Mouse (Mus musculus) C2C12 (cell line): Measurements from ENCODE around the gene Primpol. TPM values are rescaled to one million over a fixed set of nuclear protein-coding genes. Genes with fewer than 3 reads are reported as not detected.

Experiments
- H3K27me3 ChIP-seq: one replicate; pipeline ENCODE4 v1.6.1; 2011; ENCODE audit not compliant: control insufficient read depth, insufficient read depth, insufficient read length
- H3K36me3 ChIP-seq: one replicate; pipeline ENCODE4 v1.6.1; 2011; ENCODE audit not compliant: control insufficient read depth, insufficient read depth
- H3K4me3 ChIP-seq: one replicate; pipeline ENCODE4 v1.5.1; 2011; ENCODE audit warnings: mild to moderate bottlenecking, control low read depth; ENCODE audit not compliant: poor library complexity, insufficient read depth, severe bottlenecking
- H3K79me2 ChIP-seq: one replicate; pipeline ENCODE4 v1.6.1; 2011; ENCODE audit not compliant: control insufficient read depth, insufficient read depth
- H3K79me3 ChIP-seq: one replicate; pipeline ENCODE4 v1.6.1; 2011; ENCODE audit warnings: low read depth, control low read depth
- H3ac ChIP-seq: one replicate; pipeline ENCODE3; 2011; ENCODE audit warnings: low read depth; ENCODE audit not compliant: control insufficient read depth, insufficient read length
- CEBPB ChIP-seq: IDR thresholded peaks from one replicate; pipeline ENCODE4 v1.6.1; 2011; ENCODE audit warnings: low read depth, mild to moderate bottlenecking, control low read depth, moderate library complexity
- CTCF ChIP-seq: IDR thresholded peaks from one replicate; pipeline ENCODE4 v1.5.1; 2011; ENCODE audit not compliant: control insufficient read depth, insufficient read depth, insufficient read length
- FOSL1 ChIP-seq: IDR thresholded peaks from one replicate; pipeline ENCODE4 v1.8.0; 2011; ENCODE audit warnings: mild to moderate bottlenecking, low read length; ENCODE audit not compliant: poor library complexity, insufficient read depth, severe bottlenecking
- MAX ChIP-seq: IDR thresholded peaks from one replicate; pipeline ENCODE4 v1.6.1; 2011; ENCODE audit warnings: mild to moderate bottlenecking, control low read depth
- MYOD1 ChIP-seq: IDR thresholded peaks from one replicate; pipeline ENCODE4 v1.6.1; 2011; ENCODE audit warnings: low read depth; ENCODE audit not compliant: control insufficient read depth, insufficient read length
- MYOG ChIP-seq: IDR thresholded peaks from one replicate; pipeline ENCODE4 v1.6.1; 2011; ENCODE audit not compliant: control insufficient read depth, insufficient read length; ENCODE audit errors: extremely low read depth
- USF1 ChIP-seq: IDR thresholded peaks from one replicate; pipeline ENCODE4 v1.6.1; 2011; ENCODE audit warnings: low read depth, mild to moderate bottlenecking, control low read depth, moderate library complexity
- long read RNA-seq, 2 experiments: library from polyadenylated mRNA; unstranded; transcript quantifications; one replicate each; pipeline ENCODE4 v2.0.0; 2019 to 2020
- polyA plus RNA-seq: library from polyadenylated mRNA; unstranded; fragments of >200 nt; fragmentation: generic; extraction: Trizol; gene quantifications from one replicate; pipeline ENCODE4 v1.2.1, GENCODE M21; 2012; ENCODE audit warnings: missing spikeins

Primpol gene
- polyA plus RNA-seq = 0.90 TPM
- long read RNA-seq, experiment 1, partial matches to known transcripts = 0 of 1 reads
- long read RNA-seq, experiment 1, other reads (novel, unspliced or antisense) = 0 of 1 reads
- long read RNA-seq, experiment 2, partial matches to known transcripts = 1 of 8 reads
- long read RNA-seq, experiment 2, other reads (novel, unspliced or antisense) = 2 of 8 reads

DNA sequence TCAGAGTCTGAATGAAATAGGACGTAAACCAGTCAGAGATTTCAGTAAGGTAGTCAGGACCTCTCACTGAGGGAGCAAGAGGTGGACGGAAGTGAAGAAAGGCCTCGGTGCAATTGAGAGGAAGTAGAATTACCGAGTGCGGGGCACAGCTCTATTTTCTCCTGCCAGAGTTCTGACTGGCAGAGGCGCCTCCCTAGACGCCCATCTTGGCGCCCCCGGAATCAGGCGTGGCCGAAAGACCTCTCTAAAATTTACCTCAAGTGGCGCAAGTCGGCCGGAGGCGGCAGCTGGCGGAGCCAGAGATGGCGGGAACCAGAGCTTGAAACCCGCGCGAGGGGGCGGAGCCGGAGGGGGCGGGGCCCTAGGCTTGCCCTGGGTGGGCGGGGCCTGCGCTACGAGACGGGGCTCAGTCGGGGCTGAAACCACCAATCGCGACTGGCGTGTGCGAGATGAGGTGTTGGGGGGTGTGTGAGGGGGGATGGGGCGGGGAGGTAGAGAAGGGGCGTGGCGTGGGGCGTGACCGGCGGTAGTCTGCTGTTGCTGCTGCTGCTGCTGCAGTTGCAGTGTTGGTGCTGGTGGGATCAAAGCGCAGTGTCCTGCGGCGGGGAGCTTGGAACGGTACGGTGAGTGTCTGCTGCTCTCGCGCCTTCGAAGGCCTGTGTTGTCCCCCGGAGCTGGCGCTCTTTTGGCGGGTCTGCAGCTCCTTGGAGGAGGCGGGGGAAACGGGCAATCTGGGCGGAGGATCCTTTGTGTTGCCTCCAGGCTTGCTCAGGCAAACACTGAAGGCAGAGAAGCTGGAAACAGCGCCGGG, at the start of gene Primpol, which contains the start of gene Casp3:
TSS of gene Primpol (minus strand) at position 334 of the 811 bp plus-strand sequence.
TSS of gene Casp3 (plus strand) at position 413 of the 811 bp plus-strand sequence.
- Histone ChIP-seq H3ac (peak within 1 kb of the TSS; percentile 85), H3K79me2 (peaks cover 49% of the 10 kb centered on the region), H3K36me3 (peaks cover 3% of the 10 kb centered on the region), H3K4me3 (peak within 1 kb of the TSS; percentile 85), H3K79me3 (peaks cover 39% of the 10 kb centered on the region), H3K27me3 (no peaks in the 10 kb centered on the region)
- TF ChIP-seq CEBPB (no peak), MAX (no peak), USF1 (no peak), MYOD1 (no peak), CTCF (no peak), FOSL1 (no peak), MYOG (no peak)

GRCm38 (mm10) chr8:46655919-46656318, 38.9 kb upstream of the Primpol start:
- no peaks in the 10 kb centered on the region for H3K36me3 ChIP-seq
- H3K79me2 ChIP-seq = no peaks in the 10 kb centered on the region
- no peak overlapping the region for H3ac ChIP-seq
- H3K27me3 ChIP-seq = no peaks in the 10 kb centered on the region
- H3K79me3 ChIP-seq = no peaks in the 10 kb centered on the region
- TF ChIP-seq MYOD1 (peak; percentile 87), MAX (no peak)
- no peak overlapping the region for H3K4me3 ChIP-seq

GRCm38 (mm10) chr8:46651872-46652271, 34.9 kb upstream of the Primpol start:
- Histone ChIP-seq H3ac (no peak overlapping the region), H3K36me3 (no peaks in the 10 kb centered on the region), H3K27me3 (no peaks in the 10 kb centered on the region), H3K4me3 (no peak overlapping the region), H3K79me3 (no peaks in the 10 kb centered on the region), H3K79me2 (no peaks in the 10 kb centered on the region)
- TF ChIP-seq FOSL1 = no peak
- peak; percentile 65 for TF ChIP-seq MAX
- no peak for TF ChIP-seq CTCF
- TF ChIP-seq MYOD1 = no peak
- TF ChIP-seq CEBPB = no peak
- peak; percentile 88 for TF ChIP-seq USF1

DNA sequence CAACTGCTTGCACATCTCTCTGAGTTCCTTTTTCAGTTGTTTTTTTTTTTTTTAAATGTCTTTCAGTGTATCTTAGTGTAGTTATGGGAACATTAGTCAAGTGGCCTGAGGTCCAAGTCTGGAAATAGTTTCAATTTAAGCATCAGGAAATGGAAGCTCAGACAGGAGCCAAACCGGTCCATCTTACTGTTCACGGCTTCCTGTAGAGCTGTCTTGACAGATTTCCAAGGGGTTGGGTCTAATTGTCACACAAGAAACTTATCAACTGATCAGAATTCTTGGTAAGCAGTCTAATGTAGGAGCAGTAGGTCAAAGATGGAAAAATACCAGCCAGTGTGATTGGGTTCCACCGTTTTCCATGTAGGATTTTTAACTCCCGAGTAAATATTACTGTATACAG, 31.4 kb upstream of the Primpol start:
- TF ChIP-seq MAX = no peak
- no peak for TF ChIP-seq MYOD1
- TF ChIP-seq MYOG = no peak
- TF ChIP-seq CEBPB = no peak
- H3K79me3 ChIP-seq = no peaks in the 10 kb centered on the region
- no peaks in the 10 kb centered on the region for H3K36me3 ChIP-seq
- no peak overlapping the region for H3ac ChIP-seq
- no peaks in the 10 kb centered on the region for H3K79me2 ChIP-seq
- no peak overlapping the region for H3K4me3 ChIP-seq
- no peaks in the 10 kb centered on the region for H3K27me3 ChIP-seq

DNA sequence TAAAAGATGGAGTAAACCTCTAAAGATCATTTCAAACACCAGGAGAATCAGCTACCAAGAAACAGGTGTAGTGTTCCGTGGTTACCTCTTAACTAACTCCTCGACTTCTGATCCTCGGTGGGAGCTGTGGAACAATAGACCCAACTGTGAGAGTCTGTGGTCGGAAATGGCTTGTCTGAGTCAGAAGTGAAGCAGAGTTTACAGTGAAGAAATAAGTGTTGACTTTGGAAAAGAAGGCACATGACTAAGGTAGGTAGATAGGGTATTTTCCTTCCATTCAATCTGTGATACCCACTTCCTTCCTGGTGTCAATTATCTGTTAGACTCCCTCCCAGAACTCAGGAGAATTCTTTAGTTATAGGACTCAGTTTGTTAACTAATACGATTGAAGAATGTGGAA, 24.3 kb upstream of the Primpol start:
- H3K79me3 ChIP-seq = no peaks in the 10 kb centered on the region
- TF ChIP-seq MYOG (no peak), USF1 (peak; percentile 68), FOSL1 (peak; percentile 60), MAX (no peak), MYOD1 (peak; percentile 63), CEBPB (peak; percentile 61), CTCF (no peak)
- no peak overlapping the region for H3K4me3 ChIP-seq
- H3K36me3 ChIP-seq = peaks cover 25% of the 10 kb centered on the region
- H3K79me2 ChIP-seq = no peaks in the 10 kb centered on the region
- no peak overlapping the region for H3ac ChIP-seq
- H3K27me3 ChIP-seq = no peaks in the 10 kb centered on the region
